Mouse (Mus musculus): ENCODE results near the gene Rel. TPM values are rescaled to one million over a fixed set of nuclear protein-coding genes. Genes with fewer than 3 reads are reported as not detected.

Rel gene
- polyA plus RNA-seq, 1 experiment from 2014 or later, result 0.27 TPM

- Histone ChIP-seq H3K27me3 (replicated peaks; ENCODE audit: control insufficient read depth, insufficient read depth, low read length) (no peaks in the 10 kb centered on the region), H3K4me1 (replicated peaks; ENCODE audit: control insufficient read depth, insufficient read depth, low read length) (no peaks in the 10 kb centered on the region), H3K9me3 (ENCODE audit: control insufficient read depth, low read length) (no peaks in the 10 kb centered on the region), H3K9ac (replicated peaks; ENCODE audit: low read depth, low read length) (no peak overlapping the region), H3K4me2 (ENCODE audit: low read length) (no peak overlapping the region), H3K36me3 (ENCODE audit: control insufficient read depth, insufficient read depth) (peaks cover 4% of the 10 kb centered on the region; the same call in 1 of the 2 replicates), H3K27ac (ENCODE audit: low read length) (no peak overlapping the region), H3K4me3 (replicated peaks; ENCODE audit: low read length) (no peak overlapping the region)
- WGBS, result 81% methylated on average over 7 of the region's 7 CpGs
- ATAC-seq, result no peak
Measured at GRCm38 (mm10) chr11:23704604-23705294, 66.0 kb downstream of the Rel start.

DNA sequence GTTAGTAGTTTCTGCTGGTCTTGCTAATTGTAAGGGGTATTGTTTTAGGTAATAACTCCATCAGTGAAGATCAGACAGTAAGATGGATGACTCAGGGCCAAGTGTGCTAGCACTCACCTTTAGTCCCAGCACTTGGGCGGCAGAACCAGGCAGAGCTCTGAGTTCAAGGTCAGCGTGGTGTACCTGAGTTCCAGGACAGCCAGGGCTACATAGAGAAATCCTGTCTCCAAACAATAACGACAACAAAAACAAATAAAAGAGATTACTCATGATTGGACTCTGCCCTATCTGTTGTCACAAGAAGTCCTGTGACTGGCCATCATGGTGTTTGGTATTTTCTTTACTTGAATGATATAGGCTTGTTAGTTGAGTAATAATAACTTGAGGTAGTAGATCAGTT, 68.9 kb downstream of the Rel start:
- 94% methylated on average over 3 of the region's 3 CpGs for WGBS

GRCm38 (mm10) chr11:23699414-23700095, 71.2 kb downstream of the Rel start:
- H3K9ac ChIP-seq (replicated peaks; ENCODE audit: low read depth, low read length), result no peak overlapping the region
- 63% methylated on average over 3 of the region's 3 CpGs for WGBS
- no peak overlapping the region for H3K27ac ChIP-seq (ENCODE audit: low read length)
- 0 out of 2 replicates have a peak, but pooled peaks cover 2% of the 10 kb centered on the region for H3K36me3 ChIP-seq (ENCODE audit: control insufficient read depth, insufficient read depth)
- no peaks in the 10 kb centered on the region for H3K4me1 ChIP-seq (replicated peaks; ENCODE audit: control insufficient read depth, insufficient read depth, low read length)
- no peak overlapping the region for H3K4me2 ChIP-seq (ENCODE audit: low read length)
- H3K9me3 ChIP-seq (ENCODE audit: control insufficient read depth, low read length), result no peaks in the 10 kb centered on the region
- no peaks in the 10 kb centered on the region for H3K27me3 ChIP-seq (replicated peaks; ENCODE audit: control insufficient read depth, insufficient read depth, low read length)
- no peak overlapping the region for H3K4me3 ChIP-seq (replicated peaks; ENCODE audit: low read length)
- no peak for ATAC-seq

More for the DNA sequence above, 68.9 kb downstream of the Rel start:
- no peaks in the 10 kb centered on the region for H3K27me3 ChIP-seq (replicated peaks; ENCODE audit: control insufficient read depth, insufficient read depth, low read length)
- H3K36me3 ChIP-seq (ENCODE audit: control insufficient read depth, insufficient read depth), result 0 out of 2 replicates have a peak, but pooled peaks cover 2% of the 10 kb centered on the region
- H3K9me3 ChIP-seq (ENCODE audit: control insufficient read depth, low read length), result no peaks in the 10 kb centered on the region
- no peak overlapping the region for H3K4me2 ChIP-seq (ENCODE audit: low read length)
- H3K27ac ChIP-seq (ENCODE audit: low read length), result no peak overlapping the region
- no peaks in the 10 kb centered on the region for H3K4me1 ChIP-seq (replicated peaks; ENCODE audit: control insufficient read depth, insufficient read depth, low read length)
- H3K4me3 ChIP-seq (replicated peaks; ENCODE audit: low read length), result no peak overlapping the region
- ATAC-seq, result no peak
- no peak overlapping the region for H3K9ac ChIP-seq (replicated peaks; ENCODE audit: low read depth, low read length)

DNA sequence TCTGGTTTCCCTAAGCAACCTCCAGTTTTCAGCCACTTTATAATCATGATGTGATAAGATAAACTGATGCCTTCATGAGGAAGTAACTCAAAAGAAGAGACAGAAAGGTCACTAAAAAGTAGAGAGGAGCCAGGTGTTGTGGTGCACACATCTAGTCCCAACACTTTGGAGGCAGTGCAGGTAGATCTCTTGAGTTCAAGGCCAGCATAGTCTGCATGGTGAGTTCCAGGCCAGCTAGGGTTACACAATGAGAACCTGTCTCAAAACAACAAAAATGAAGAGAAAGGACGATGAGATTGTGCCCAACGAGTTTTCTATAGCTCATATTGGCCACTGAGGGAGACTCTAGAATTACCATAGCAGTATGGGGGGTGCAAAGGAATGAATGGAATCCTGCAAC, 72.2 kb downstream of the Rel start:
- H3K27me3 ChIP-seq (replicated peaks; ENCODE audit: control insufficient read depth, insufficient read depth, low read length), result no peaks in the 10 kb centered on the region
- 62% methylated on average over 2 of the region's 2 CpGs for WGBS
- no peak overlapping the region for H3K4me2 ChIP-seq (ENCODE audit: low read length)
- 0 out of 2 replicates have a peak, but pooled peaks cover 2% of the 10 kb centered on the region for H3K36me3 ChIP-seq (ENCODE audit: control insufficient read depth, insufficient read depth)
- no peak for ATAC-seq
- no peaks in the 10 kb centered on the region for H3K9me3 ChIP-seq (ENCODE audit: control insufficient read depth, low read length)
- no peak overlapping the region for H3K9ac ChIP-seq (replicated peaks; ENCODE audit: low read depth, low read length)
- no peaks in the 10 kb centered on the region for H3K4me1 ChIP-seq (replicated peaks; ENCODE audit: control insufficient read depth, insufficient read depth, low read length)
- no peak overlapping the region for H3K27ac ChIP-seq (ENCODE audit: low read length)
- H3K4me3 ChIP-seq (replicated peaks; ENCODE audit: low read length), result no peak overlapping the region

GRCm38 (mm10) chr11:23695847-23696246, 74.9 kb downstream of the Rel start:
- Histone ChIP-seq H3K4me3 (replicated peaks; ENCODE audit: low read length) (no peak overlapping the region), H3K4me2 (ENCODE audit: low read length) (no peak overlapping the region), H3K36me3 (ENCODE audit: control insufficient read depth, insufficient read depth) (no peaks in the 10 kb centered on the region), H3K9ac (replicated peaks; ENCODE audit: low read depth, low read length) (no peak overlapping the region), H3K9me3 (ENCODE audit: control insufficient read depth, low read length) (no peaks in the 10 kb centered on the region), H3K4me1 (replicated peaks; ENCODE audit: control insufficient read depth, insufficient read depth, low read length) (no peaks in the 10 kb centered on the region), H3K27me3 (replicated peaks; ENCODE audit: control insufficient read depth, insufficient read depth, low read length) (no peaks in the 10 kb centered on the region), H3K27ac (ENCODE audit: low read length) (no peak overlapping the region)
- no peak for ATAC-seq

- H3K9ac ChIP-seq (replicated peaks; ENCODE audit: low read depth, low read length), result no peak overlapping the region
Measured at GRCm38 (mm10) chr11:23693286-23693685, 77.5 kb downstream of the Rel start.

DNA sequence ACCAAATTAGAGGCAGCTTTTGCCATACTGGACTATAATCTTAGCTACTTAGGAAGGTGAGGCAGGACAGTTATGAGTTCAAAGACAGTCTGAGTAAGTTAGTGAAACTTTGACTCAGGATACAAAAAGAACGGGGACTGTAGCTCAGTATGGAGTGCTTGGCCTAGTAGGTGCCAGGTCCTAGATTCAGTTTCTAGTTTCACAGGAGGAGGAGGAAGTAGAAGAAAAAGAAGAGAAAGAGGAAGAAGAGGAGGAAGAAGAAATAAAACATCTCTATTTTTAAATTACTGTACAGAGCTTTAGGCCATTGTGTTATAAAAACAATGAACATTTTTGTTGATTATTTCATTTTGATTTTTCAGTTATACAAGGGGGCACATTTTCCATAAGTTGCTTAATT, 82.7 kb downstream of the Rel start:
- no peak for ATAC-seq
- no peak overlapping the region for H3K9ac ChIP-seq (replicated peaks; ENCODE audit: low read depth, low read length)
- no peak overlapping the region for H3K4me2 ChIP-seq (ENCODE audit: low read length)
- no peak overlapping the region for H3K4me3 ChIP-seq (replicated peaks; ENCODE audit: low read length)
- no peak overlapping the region for H3K27ac ChIP-seq (ENCODE audit: low read length)
- 93% methylated on average over 1 of the region's 1 CpGs for WGBS
- no peaks in the 10 kb centered on the region for H3K9me3 ChIP-seq (ENCODE audit: control insufficient read depth, low read length)
- H3K4me1 ChIP-seq (replicated peaks; ENCODE audit: control insufficient read depth, insufficient read depth, low read length), result no peaks in the 10 kb centered on the region
- H3K27me3 ChIP-seq (replicated peaks; ENCODE audit: control insufficient read depth, insufficient read depth, low read length), result no peaks in the 10 kb centered on the region
- H3K36me3 ChIP-seq (ENCODE audit: control insufficient read depth, insufficient read depth), result no peaks in the 10 kb centered on the region

More at GRCm38 (mm10) chr11:23693286-23693685, 77.5 kb downstream of the Rel start:
- H3K36me3 ChIP-seq (ENCODE audit: control insufficient read depth, insufficient read depth), result no peaks in the 10 kb centered on the region
- no peak overlapping the region for H3K4me2 ChIP-seq (ENCODE audit: low read length)
- no peaks in the 10 kb centered on the region for H3K9me3 ChIP-seq (ENCODE audit: control insufficient read depth, low read length)
- H3K4me1 ChIP-seq (replicated peaks; ENCODE audit: control insufficient read depth, insufficient read depth, low read length), result no peaks in the 10 kb centered on the region
- 97% methylated on average over 2 of the region's 2 CpGs for WGBS
- H3K27ac ChIP-seq (ENCODE audit: low read length), result no peak overlapping the region
- no peaks in the 10 kb centered on the region for H3K27me3 ChIP-seq (replicated peaks; ENCODE audit: control insufficient read depth, insufficient read depth, low read length)
- ATAC-seq, result no peak
- H3K4me3 ChIP-seq (replicated peaks; ENCODE audit: low read length), result no peak overlapping the region

Other genes with a start within 250 kb of the Rel start
- 0.30 and 0.35 TPM in 2 replicates for gene 1700093K21Rik, start 249.8 kb downstream of the Rel start, polyA plus RNA-seq (2015; fragmentation: Nextera tagmentation; extraction: Ambion mirVana)
- gene 0610010F05Rik, start 137.3 kb downstream of the Rel start, polyA plus RNA-seq (2015; fragmentation: Nextera tagmentation; extraction: Ambion mirVana), result 137 and 152 TPM in 2 replicates
- 14.4 and 17.0 TPM in 2 replicates for gene Pus10, start 105.3 kb downstream of the Rel start, polyA plus RNA-seq (2015; fragmentation: Nextera tagmentation; extraction: Ambion mirVana)
- 32.9 and 37.7 TPM in 2 replicates for gene Pex13, start 105.0 kb downstream of the Rel start, polyA plus RNA-seq (2015; fragmentation: Nextera tagmentation; extraction: Ambion mirVana)
- gene Papolg, start 124.3 kb upstream of the Rel start, polyA plus RNA-seq (2015; fragmentation: Nextera tagmentation; extraction: Ambion mirVana), result 29.6 and 31.8 TPM in 2 replicates

Measured in forebrain, embryonic 16.5 days (tissue).